Mouse (Mus musculus): ENCODE measurements at regions not wholly inside any gene's neighbourhood (a gene's known extent, or its start where the extent isn't known, plus 50 kb on each side); places are given as distances from the start of the nearest gene placed in this dataset.

DNA sequence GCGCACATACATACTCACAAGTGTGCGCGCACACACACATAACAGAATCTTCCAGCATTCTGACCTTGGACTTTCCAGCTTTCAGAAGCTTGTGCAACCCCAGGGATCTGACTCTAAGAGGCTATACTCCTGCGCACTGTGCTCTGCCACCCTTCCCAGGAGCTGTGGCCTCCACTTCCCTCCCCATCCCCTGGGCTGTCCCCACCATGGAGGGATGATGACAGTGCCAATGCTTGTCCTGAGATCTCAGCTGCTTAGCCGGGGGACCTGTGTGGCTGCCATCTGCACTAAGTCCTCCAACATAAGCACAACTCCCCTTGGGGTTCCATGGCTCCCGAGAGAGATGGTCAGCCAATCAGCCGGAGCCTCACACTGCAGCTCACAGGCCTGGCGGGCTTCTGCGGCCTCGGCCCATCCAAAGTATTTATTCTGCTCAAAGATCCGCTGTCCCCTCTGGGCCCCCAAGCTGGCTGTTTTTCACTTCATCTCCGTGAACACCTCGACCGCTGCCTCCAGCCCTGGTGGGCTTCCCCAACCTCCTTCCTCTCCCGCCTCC lies 412.3 kb downstream of the Ajap1 start:
- no peak for DNase-seq

DNA sequence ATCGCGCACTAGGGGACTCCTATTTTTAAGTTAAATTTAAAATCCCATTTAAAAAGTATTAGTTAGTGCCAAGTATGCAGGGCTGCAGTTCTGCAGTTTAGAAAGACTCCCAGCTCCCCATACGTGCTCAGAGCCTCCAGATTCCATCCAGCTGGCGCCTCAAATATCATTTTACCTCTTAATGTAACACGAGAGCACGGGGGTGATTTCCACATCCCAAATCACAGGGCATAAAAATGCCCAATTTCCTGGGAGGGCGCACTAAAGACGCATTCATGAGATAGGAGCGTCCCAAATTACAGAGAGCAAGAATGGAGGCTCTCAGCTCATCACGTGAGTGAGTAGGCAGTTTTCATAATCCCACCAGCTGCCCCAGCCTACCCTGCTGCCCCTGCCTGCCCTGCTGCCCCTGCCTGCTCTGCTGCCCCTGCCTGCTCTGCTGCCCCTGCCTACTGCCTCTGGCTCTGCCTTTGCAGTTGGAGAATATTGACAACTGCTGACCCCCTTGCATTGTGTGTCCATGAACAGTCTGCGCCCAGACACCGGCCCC lies 414.1 kb downstream of the Ajap1 start:
- no peak for DNase-seq
- intact Hi-C loops (cut with DNase I; ENCODE audit: low total_unique reads): no loop called here

More for the DNA sequence above, 412.3 kb downstream of the Ajap1 start:
- intact Hi-C loops (cut with DNase I; ENCODE audit: low total_unique reads): no loop called here

GRCm38 (mm10) chr4:153064021-153064605 lies 418.5 kb downstream of the Ajap1 start:
- intact Hi-C loops (cut with DNase I; ENCODE audit: low total_unique reads): no loop called here
- DNase-seq: no peak

DNA sequence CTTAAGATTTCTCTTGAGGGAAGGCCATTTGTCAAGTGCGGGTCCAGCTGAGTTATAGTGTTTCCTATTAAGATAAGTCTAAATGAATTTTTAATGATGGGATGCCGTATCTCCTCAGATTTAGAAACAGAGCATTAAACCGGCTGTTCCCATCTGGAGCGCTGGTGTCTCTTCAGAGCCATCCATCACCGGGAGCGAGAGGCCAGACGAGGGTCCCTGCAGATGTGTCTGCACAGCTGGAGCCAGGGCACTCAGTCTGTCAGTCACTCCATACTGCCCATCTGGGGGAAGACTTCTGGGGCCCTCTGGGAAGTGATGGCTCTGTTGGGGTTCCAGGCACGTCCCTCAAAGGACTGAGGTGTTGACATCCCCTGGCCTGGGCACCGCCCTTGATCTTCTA lies 419.2 kb downstream of the Ajap1 start:
- intact Hi-C loops (cut with DNase I; ENCODE audit: low total_unique reads): no loop called here
- DNase-seq: no peak

DNA sequence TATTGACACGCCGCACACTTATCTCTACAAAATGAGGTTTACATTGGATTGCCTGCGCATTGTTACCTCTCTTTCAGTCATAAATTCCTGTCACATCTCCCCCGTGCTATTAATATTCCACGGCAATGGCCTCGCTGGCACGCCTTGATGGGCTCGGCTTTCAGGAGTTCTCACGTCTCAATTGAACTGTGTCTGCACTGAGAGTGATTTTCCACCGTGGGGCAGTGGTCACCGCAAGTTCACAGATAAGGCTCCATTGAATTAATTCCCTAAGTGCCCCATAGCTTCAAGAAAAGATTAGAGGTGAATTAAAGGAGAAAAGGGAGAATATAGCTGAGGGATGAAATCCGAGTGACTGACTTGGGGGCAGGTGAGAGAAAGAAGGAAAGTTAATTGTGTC lies 424.5 kb downstream of the Ajap1 start:
- intact Hi-C loops (cut with DNase I; ENCODE audit: low total_unique reads): no loop called here

GRCm38 (mm10) chr4:153023711-153024110 lies 458.9 kb downstream of the Ajap1 start:
- no peak for DNase-seq
- intact Hi-C loops (cut with DNase I; ENCODE audit: low total_unique reads): no loop called here

More for the DNA sequence above, 424.5 kb downstream of the Ajap1 start:
- no peak for DNase-seq

DNA sequence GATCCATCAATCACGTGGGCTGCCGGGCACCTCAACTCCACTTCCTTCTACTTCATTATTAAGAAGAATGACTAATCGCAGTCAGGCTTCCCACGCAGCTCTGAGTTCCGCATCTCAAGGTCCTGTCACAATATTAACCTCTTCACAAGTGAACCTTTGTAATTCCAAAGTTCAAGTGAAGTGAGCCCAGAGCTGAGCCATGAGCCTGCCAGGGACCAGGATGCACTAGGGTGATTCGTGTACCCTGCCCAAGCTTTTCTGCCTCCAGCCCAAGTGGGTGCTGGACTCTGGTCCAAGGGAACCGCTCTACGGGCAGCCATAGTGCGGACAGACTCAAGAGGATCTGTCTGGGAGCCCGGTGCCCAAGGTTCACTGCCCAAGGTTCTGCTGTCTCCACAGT lies 463.4 kb downstream of the Ajap1 start:
- intact Hi-C loops (cut with DNase I; ENCODE audit: low total_unique reads): no loop called here
- no peak for DNase-seq

GRCm38 (mm10) chr4:153018138-153018921 lies 464.3 kb downstream of the Ajap1 start:
- no peak for DNase-seq
- intact Hi-C loops (cut with DNase I; ENCODE audit: low total_unique reads): no loop called here

- intact Hi-C loops (cut with DNase I; ENCODE audit: low total_unique reads): no loop called here
- DNase-seq: no peak
Measured at GRCm38 (mm10) chr4:153017816-153018137, 464.8 kb downstream of the Ajap1 start.

GRCm38 (mm10) chr4:153003338-153003737 lies 479.3 kb downstream of the Ajap1 start:
- intact Hi-C loops (cut with DNase I; ENCODE audit: low total_unique reads): no loop called here
- no peak for DNase-seq

- intact Hi-C loops (cut with DNase I; ENCODE audit: low total_unique reads): no loop called here
Measured at GRCm38 (mm10) chr4:153002516-153002915, 480.1 kb downstream of the Ajap1 start.

DNA sequence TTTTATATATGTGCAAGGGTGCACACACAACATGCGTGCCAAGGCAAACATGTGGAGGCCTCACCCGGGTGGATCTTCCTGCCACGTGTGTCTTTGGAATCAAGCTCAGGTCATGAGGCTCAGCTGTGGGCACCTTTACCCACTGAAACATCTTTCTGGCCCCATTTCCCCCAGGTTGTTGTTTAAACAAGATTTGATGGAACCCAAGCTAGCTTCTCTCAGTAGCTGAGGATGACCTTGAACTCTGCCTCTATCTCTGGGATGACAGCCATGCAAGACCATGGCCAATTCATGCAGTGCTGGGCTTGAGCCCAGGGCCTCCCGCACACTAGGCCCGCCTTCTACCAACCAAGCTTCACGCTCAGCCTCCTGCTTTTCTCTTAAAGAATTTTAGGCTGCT lies 480.9 kb downstream of the Ajap1 start:
- intact Hi-C loops (cut with DNase I; ENCODE audit: low total_unique reads): no loop called here
- DNase-seq: no peak

More at GRCm38 (mm10) chr4:153002516-153002915, 480.1 kb downstream of the Ajap1 start:
- DNase-seq: no peak

DNA sequence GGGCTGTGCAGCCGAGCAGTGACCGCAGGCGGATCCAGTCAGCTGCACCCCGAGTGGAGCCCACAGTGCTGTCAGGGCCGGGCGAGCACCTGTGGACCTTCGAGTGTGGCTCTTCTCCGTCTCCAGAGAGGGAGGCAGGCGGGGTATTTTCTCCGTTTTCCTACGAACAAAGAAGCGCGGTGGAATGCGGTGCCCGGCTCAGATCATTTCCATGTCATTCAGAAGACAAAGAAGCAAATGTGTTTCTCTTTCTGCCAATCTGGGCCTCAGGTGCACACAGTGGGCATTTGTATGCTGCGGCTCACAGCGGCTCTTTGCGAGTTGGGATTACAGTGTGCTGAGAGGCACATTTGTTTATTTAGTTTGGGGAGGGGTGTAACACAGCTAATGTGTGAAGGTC lies 483.1 kb downstream of the Ajap1 start:
- no peak for DNase-seq
- intact Hi-C loops (cut with DNase I; ENCODE audit: low total_unique reads): no loop called here

GRCm38 (mm10) chr4:152997251-152997650 lies 485.4 kb downstream of the Ajap1 start:
- DNase-seq: no peak
- intact Hi-C loops (cut with DNase I; ENCODE audit: low total_unique reads): no loop called here

DNA sequence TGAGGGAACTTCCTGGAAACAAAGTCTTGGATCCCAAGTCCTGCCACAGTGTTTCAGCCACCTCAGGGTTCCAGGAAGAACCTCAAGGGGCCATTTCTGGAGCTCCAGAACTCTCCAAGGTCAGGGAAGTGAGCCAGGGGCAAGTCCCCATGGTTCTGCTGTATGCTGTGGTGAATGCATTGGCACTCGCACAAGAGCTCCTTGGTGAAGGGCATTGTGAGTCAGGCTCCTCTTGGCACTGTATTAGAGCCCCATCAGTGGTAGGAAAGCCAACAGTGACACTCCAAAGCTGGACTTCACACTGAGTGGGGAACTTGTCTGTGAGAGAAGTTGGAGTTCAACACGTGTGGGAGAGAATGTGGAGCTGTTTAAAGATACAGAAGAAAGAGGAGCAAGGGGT lies 486.0 kb downstream of the Ajap1 start:
- intact Hi-C loops (cut with DNase I; ENCODE audit: low total_unique reads): no loop called here
- no peak for DNase-seq

- intact Hi-C loops (cut with DNase I; ENCODE audit: low total_unique reads): no loop called here
Measured at GRCm38 (mm10) chr4:152995052-152995595, 487.5 kb downstream of the Ajap1 start.

DNA sequence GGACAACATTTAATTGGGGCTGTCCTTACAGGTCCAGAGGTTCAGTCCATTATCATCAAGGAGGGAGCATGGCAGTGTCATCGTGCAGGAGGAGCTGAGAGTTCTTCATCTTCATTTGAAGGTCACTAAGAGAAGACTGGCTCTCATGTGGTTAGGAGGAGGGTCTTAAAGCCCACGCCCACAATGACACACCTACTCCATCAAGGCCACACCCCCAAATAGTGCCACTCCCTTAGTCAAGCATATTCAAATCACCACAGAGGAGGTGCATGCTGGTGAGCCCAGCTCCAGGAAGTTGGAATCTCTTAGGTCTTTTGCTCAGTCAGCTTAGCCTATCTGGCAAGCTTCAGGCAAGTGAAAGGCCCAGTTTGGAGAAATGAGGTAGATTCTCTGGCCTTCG lies 488.4 kb downstream of the Ajap1 start:
- no peak for DNase-seq
- intact Hi-C loops (cut with DNase I; ENCODE audit: low total_unique reads): no loop called here

More at GRCm38 (mm10) chr4:152995052-152995595, 487.5 kb downstream of the Ajap1 start:
- no peak for DNase-seq

DNA sequence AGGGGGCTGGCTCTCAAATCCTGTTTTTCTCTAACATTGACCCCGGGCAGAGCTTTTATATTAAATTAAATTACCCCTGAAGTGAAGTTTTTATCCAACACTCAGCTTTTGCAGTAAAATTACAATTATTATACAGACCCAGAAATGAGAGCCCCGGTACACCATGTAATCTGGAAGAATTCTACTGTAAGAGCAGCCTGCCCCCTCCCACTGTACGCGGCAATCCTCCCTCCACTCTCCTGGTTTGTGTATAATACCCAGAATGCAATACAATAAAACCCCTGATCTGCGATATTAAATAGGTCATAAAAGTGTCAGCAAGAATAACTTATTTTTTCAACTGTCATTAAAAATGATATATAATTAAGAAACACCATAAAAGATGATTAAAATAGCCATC lies 492.3 kb downstream of the Ajap1 start:
- intact Hi-C loops (cut with DNase I; ENCODE audit: low total_unique reads): no loop called here

DNA sequence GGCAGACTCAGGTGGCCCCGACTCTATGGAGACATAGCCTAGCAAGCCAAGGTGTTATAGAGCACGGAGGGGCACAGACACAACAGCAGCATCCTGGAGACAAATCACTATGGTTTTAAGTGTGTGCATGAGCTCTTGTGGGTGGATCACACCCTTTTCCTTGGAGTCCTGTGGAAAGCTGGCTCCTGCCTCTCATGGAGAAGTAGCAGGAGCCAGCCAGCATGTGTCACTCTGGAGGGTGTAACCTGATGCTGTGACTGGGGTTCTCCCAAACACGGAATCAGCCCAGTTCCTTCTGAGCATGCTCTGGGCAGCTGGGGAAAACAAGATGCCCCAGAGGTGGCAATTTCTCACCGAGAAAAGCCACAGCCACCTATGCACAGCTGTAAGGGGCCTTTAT lies 494.9 kb downstream of the Ajap1 start:
- intact Hi-C loops (cut with DNase I; ENCODE audit: low total_unique reads): no loop called here
- DNase-seq: no peak

More for the DNA sequence above, 492.3 kb downstream of the Ajap1 start:
- DNase-seq: no peak

DNA sequence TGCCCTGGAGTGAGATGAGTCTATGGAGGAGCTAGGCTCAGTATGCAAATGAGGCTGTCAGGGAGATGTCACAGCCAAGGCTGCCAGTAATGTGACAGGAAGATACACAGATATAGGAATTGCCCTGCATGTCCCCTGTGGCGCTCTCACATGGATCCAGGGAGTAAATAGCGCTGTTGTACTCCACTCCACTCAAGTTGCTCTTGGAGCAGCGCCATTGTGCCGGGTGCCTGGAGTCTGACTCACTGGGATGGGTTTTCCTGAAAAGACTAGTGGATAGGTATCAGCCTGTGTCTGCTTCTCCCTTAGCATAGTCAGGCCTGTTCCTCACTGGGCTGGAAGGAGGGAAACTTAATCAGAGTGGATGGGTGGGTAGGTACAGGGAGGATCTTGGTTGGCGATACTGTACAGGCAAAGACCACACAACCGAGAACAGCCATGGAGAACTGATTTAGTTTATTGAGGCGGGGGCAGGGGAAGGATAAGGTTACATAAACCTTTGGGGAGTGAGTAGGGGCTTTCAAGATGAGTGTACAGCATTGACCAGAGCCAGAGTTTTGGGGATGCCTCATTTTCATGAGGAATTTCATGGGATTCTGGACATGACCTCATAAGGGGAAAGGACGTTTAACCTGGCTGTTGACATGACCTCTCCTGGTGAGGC lies 497.5 kb upstream of the Kcnab2 start:
- intact Hi-C loops (cut with DNase I; ENCODE audit: low total_unique reads): no loop called here
- no peak for DNase-seq

Data from gastrocnemius, postnatal 14 days (tissue).